Mouse (Mus musculus): ENCODE measurements around the gene Tnik.

Gene Tnik

GRCm38 (mm10) chr3:28263002-28263947 is at the start of gene Tnik:
Gene Tnik (plus strand): TSS chr3:28263214.
- peak; percentile 46 to 64 for DNase-seq

GRCm38 (mm10) chr3:28214886-28215311 is 48.1 kb upstream of the Tnik start:
- DNase-seq = no peak

- DNase-seq = no peak
Observed at GRCm38 (mm10) chr3:28217001-28217400, 46.0 kb upstream of the Tnik start.

- no peak for DNase-seq
Observed at GRCm38 (mm10) chr3:28219533-28219932, 43.5 kb upstream of the Tnik start.

GRCm38 (mm10) chr3:28219964-28220363 is 43.0 kb upstream of the Tnik start:
- DNase-seq = no peak

GRCm38 (mm10) chr3:28224437-28225356 is 38.3 kb upstream of the Tnik start:
- DNase-seq = no peak

- no peak for DNase-seq
Observed at GRCm38 (mm10) chr3:28225357-28225905, 37.6 kb upstream of the Tnik start.

- DNase-seq = no peak
Observed at GRCm38 (mm10) chr3:28226181-28226580, 36.8 kb upstream of the Tnik start.

GRCm38 (mm10) chr3:28228930-28229329 is 34.1 kb upstream of the Tnik start:
- no peak for DNase-seq

- DNase-seq = no peak
Observed at GRCm38 (mm10) chr3:28229503-28229902, 33.5 kb upstream of the Tnik start.

- no peak for DNase-seq
Observed at GRCm38 (mm10) chr3:28232885-28233284, 30.1 kb upstream of the Tnik start.

GRCm38 (mm10) chr3:28234179-28234578 is 28.8 kb upstream of the Tnik start:
- no peak for DNase-seq

GRCm38 (mm10) chr3:28236689-28237088 is 26.3 kb upstream of the Tnik start:
- no peak for DNase-seq

GRCm38 (mm10) chr3:28238136-28238535 is 24.9 kb upstream of the Tnik start:
- DNase-seq = no peak

- no peak for DNase-seq
Observed at GRCm38 (mm10) chr3:28242561-28242960, 20.5 kb upstream of the Tnik start.

GRCm38 (mm10) chr3:28244244-28244890 is 18.6 kb upstream of the Tnik start:
- no peak for DNase-seq

- DNase-seq = no peak
Observed at GRCm38 (mm10) chr3:28248255-28248957, 14.6 kb upstream of the Tnik start.

- DNase-seq = no peak
Observed at GRCm38 (mm10) chr3:28255711-28256110, 7.3 kb upstream of the Tnik start.

- peak; percentile 36 to 60 for DNase-seq
Observed at GRCm38 (mm10) chr3:28262371-28263001, 528 bp upstream of the Tnik start.

- peak in 1 of 2 experiments; percentile 11 for DNase-seq
Observed at GRCm38 (mm10) chr3:28263948-28264840, 1.2 kb downstream of the Tnik start.
